22 mouse cellular contexts compared by ENCODE assay signal in genomic region chr13:83546876-83547275, GRCm38 (mm10). TPM values are rescaled to one million over a fixed set of nuclear protein-coding genes. Genes with fewer than 3 reads are reported as not detected.
DNase-seq lines count a peak whose midpoint lies in the region; ATAC-seq lines count a peak whose summit lies in the region.
"Had no signal": no experiment of that assay in that cellular context is flagged by ENCODE, and none has a peak within 500 bp of the region (broad histone marks: within the 10 kb centered on the region; RNA-seq: fewer than 3 reads in every experiment).

No protein-coding gene starts in this region.

- no peak overlapping the region for H3K9ac ChIP-seq in liver, embryonic 12.5 days
- H3K9ac ChIP-seq: forebrain, embryonic 13.5 days; hindbrain, embryonic 12.5 days; hindbrain, embryonic 15.5 days had no signal

- DNase-seq in frontal cortex, postnatal 10 days (ENCODE audit: low spot score in 2 of 2): no peak
- DNase-seq in liver: no peak
- no peak for DNase-seq in midbrain, embryonic 10.5 days (ENCODE audit: low spot score)
- no peak for DNase-seq in layer of hippocampus, adult 11-12 months (ENCODE audit: low spot score)
- DNase-seq: adrenal gland, adult 2 months; adrenal gland, postnatal 25 days; cerebellum, adult 11-12 months; cerebellum, adult 8-10 months; cerebellum, postnatal 10 days; cerebellum, postnatal 36 days; gastrocnemius, postnatal 25 days; heart, adult 2 months had no signal

- WGBS in liver, embryonic 12.5 days (ENCODE audit: insufficient replicate concordance): 70% methylated on average over 5 of the region's 5 CpGs
- 91% methylated on average over 5 of the region's 5 CpGs for WGBS in midbrain, embryonic 10.5 days

- no peaks in the 10 kb centered on the region for H3K9me3 ChIP-seq in liver, embryonic 12.5 days (replicated peaks)
- H3K9me3 ChIP-seq in midbrain, embryonic 10.5 days (replicated peaks): no peaks in the 10 kb centered on the region
- H3K9me3 ChIP-seq: forebrain, embryonic 10.5 days; forebrain, embryonic 13.5 days; G1E; hindbrain, embryonic 12.5 days; hindbrain, embryonic 15.5 days had no signal

- H3K27me3 ChIP-seq in liver, embryonic 12.5 days (replicated peaks): no peaks in the 10 kb centered on the region
- no peaks in the 10 kb centered on the region for H3K27me3 ChIP-seq in midbrain, embryonic 10.5 days (ENCODE audit: low read depth, poor library complexity, severe bottlenecking)
- H3K27me3 ChIP-seq: forebrain, embryonic 13.5 days; hindbrain, embryonic 12.5 days; hindbrain, embryonic 15.5 days had no signal

- no peak overlapping the region for H3K4me2 ChIP-seq in liver, embryonic 12.5 days
- H3K4me2 ChIP-seq: forebrain, embryonic 13.5 days; heart, embryonic 11.5 days; hindbrain, embryonic 12.5 days; hindbrain, embryonic 15.5 days had no signal

- peaks cover 32% of the 10 kb centered on the region for H3K4me1 ChIP-seq in liver, embryonic 12.5 days
- no peaks in the 10 kb centered on the region for H3K4me1 ChIP-seq in midbrain, embryonic 10.5 days
- H3K4me1 ChIP-seq: forebrain, embryonic 10.5 days; forebrain, embryonic 13.5 days; hindbrain, embryonic 12.5 days; hindbrain, embryonic 15.5 days had no signal

- peak; percentile 18; the same call in 1 of the 2 replicates for ATAC-seq in frontal cortex, adult (ENCODE audit: low TSS enrichment)
- peak; percentile 64 for ATAC-seq in liver, embryonic 12.5 days
- peak; percentile 33 for ATAC-seq in megakaryocyte progenitor cell, adult 5-6 weeks (replicated peaks; ENCODE audit: poor library complexity)
- ATAC-seq: forebrain, embryonic 13.5 days; forebrain, embryonic 16.5 days had no signal

- H3K4me3 ChIP-seq in liver, embryonic 12.5 days: no peak overlapping the region
- H3K4me3 ChIP-seq in midbrain, embryonic 10.5 days: no peak overlapping the region
- H3K4me3 ChIP-seq: forebrain, embryonic 10.5 days; forebrain, embryonic 13.5 days; heart, adult 2 months; hindbrain, embryonic 12.5 days; hindbrain, embryonic 15.5 days had no signal

- H3K27ac ChIP-seq in liver, embryonic 12.5 days: no peak overlapping the region
- H3K27ac ChIP-seq in midbrain, embryonic 10.5 days (replicated peaks): no peak overlapping the region
- H3K27ac ChIP-seq: forebrain, embryonic 10.5 days; forebrain, embryonic 13.5 days; heart, adult 2 months; hindbrain, embryonic 12.5 days; hindbrain, embryonic 15.5 days had no signal

- no peaks in the 10 kb centered on the region for H3K36me3 ChIP-seq in liver, embryonic 12.5 days
- no peaks in the 10 kb centered on the region for H3K36me3 ChIP-seq in midbrain, embryonic 10.5 days
- H3K36me3 ChIP-seq: forebrain, embryonic 10.5 days; G1E; hindbrain, embryonic 12.5 days; hindbrain, embryonic 15.5 days had no signal

RNA-seq across cellular contexts. Expression of gene Mef2c, which starts 43.0 kb away (rescaled TPM):
- polyA plus RNA-seq in liver, embryonic 12.5 days (2016; fragmentation: Nextera tagmentation; extraction: Ambion mirVana): 29.9 and 32.3 TPM in 2 replicates
- total RNA-seq in megakaryocyte progenitor cell, adult 5-6 weeks (2015): 94.2 and 95.1 TPM in 2 replicates
- total RNA-seq in megakaryocyte progenitor cell, adult 5-6 weeks (2017): 105 and 160 TPM in 2 replicates
- 11.9 and 13.6 TPM in 2 replicates for polyA plus RNA-seq in midbrain, embryonic 10.5 days (2016; fragmentation: Nextera tagmentation; extraction: Ambion mirVana)
- polyA plus RNA-seq: G1E had no signal
